Mouse (Mus musculus) liver, adult 2 months (tissue): ENCODE results near the gene Ptgfrn. TPM values are rescaled to one million over a fixed set of nuclear protein-coding genes. Genes with fewer than 3 reads are reported as not detected.

Source experiments
- DNase-seq: peaks from one replicate; pipeline ENCODE4 v3.0.0-alpha.2; 2011; ENCODE audit warnings: low read depth, low spot score; ENCODE audit errors: extremely low read depth
- H3K27ac ChIP-seq: fragments of 200-500 bp; replicated peaks from 2 replicates; pipeline ENCODE4 v1.5.1; 2012; ENCODE audit warnings: low read depth, mild to moderate bottlenecking, control low read depth, inconsistent platforms, low read length; ENCODE audit not compliant: insufficient read depth
- H3K27me3 ChIP-seq: fragments of 200-500 bp; 2 replicates; pipeline ENCODE4 v1.6.1; 2012; ENCODE audit warnings: mild to moderate bottlenecking, moderate library complexity, low read length, inconsistent platforms; ENCODE audit not compliant: control insufficient read depth, insufficient read depth
- H3K36me3 ChIP-seq: fragments of 200-500 bp; 2 replicates; pipeline ENCODE4 v1.6.1; 2012; ENCODE audit warnings: low read length, inconsistent platforms; ENCODE audit not compliant: control insufficient read depth, insufficient read depth
- H3K4me1 ChIP-seq: fragments of 200-500 bp; 2 replicates; pipeline ENCODE4 v1.6.1; 2011; ENCODE audit warnings: low read length; ENCODE audit not compliant: control insufficient read depth, insufficient read depth
- H3K4me3 ChIP-seq: fragments of 200-500 bp; 2 replicates; pipeline ENCODE4 v1.5.1; 2011; ENCODE audit warnings: low read depth, mild to moderate bottlenecking, control low read depth, low read length, moderate library complexity; ENCODE audit not compliant: insufficient read depth
- H3K79me2 ChIP-seq: fragments of 200-500 bp; 2 replicates; pipeline ENCODE4 v1.6.1; 2012; ENCODE audit warnings: inconsistent platforms, mild to moderate bottlenecking, low read length, moderate library complexity; ENCODE audit not compliant: control insufficient read depth, insufficient read depth
- H3K9ac ChIP-seq: fragments of 200-500 bp; 2 replicates; pipeline ENCODE4 v1.6.1; 2012; ENCODE audit warnings: low read depth, mild to moderate bottlenecking, control low read depth, inconsistent platforms, low read length
- CTCF ChIP-seq: fragments of 200-500 bp; IDR thresholded peaks from 2 replicates; pipeline ENCODE4 v1.5.1; 2011; ENCODE audit warnings: low read depth, low read length, control low read depth
- POLR2A ChIP-seq: fragments of 200-500 bp; IDR thresholded peaks from 2 replicates; pipeline ENCODE4 v1.6.1; 2011; ENCODE audit warnings: low read length, control low read depth; ENCODE audit not compliant: insufficient read depth; ENCODE audit errors: extremely low read depth
- WGBS: fragments of 180-500 bp; shearing (Covaris S2); methylation state at CpG from one replicate; pipeline ENCODE4 v1.1.7; 2018; 5-methylcytosine and 5-hydroxymethylcytosine counted together
- polyA plus RNA-seq: library from polyadenylated mRNA; depleted of rRNA; stranded (reverse); fragments of >200 nt; gene quantifications from 2 replicates; pipeline ENCODE4 v1.2.3, GENCODE M21; 2012
- total RNA-seq: library from RNA; depleted of rRNA; stranded (reverse); fragments of >200 nt; gene quantifications from 2 replicates; pipeline ENCODE4 v1.2.3, GENCODE M21; 2014

The Ptgfrn gene
- total and polyA plus RNA-seq, 2 experiments: 0.88 to 1.8 TPM

- DNase-seq: no peak
- no peaks in the 10 kb centered on the region for H3K4me1 ChIP-seq
- 62% methylated on average over 7 of the region's 7 CpGs for WGBS
- no peak overlapping the region for H3K9ac ChIP-seq
- TF ChIP-seq CTCF: no peak
- no peak for TF ChIP-seq POLR2A
- no peaks in the 10 kb centered on the region for H3K79me2 ChIP-seq
- no peaks in the 10 kb centered on the region for H3K27me3 ChIP-seq
- no peak overlapping the region for H3K27ac ChIP-seq
- no peak overlapping the region for H3K4me3 ChIP-seq
- H3K36me3 ChIP-seq: no peaks in the 10 kb centered on the region
Measured at GRCm38 (mm10) chr3:101031456-101032142, 78.5 kb downstream of the Ptgfrn start.

- no peak overlapping the region for H3K27ac ChIP-seq
- no peak for DNase-seq
- WGBS: 92% methylated on average over 1 of the region's 1 CpGs
Measured at GRCm38 (mm10) chr3:101030630-101031029, 79.4 kb downstream of the Ptgfrn start.

GRCm38 (mm10) chr3:101029339-101029738 lies 80.7 kb downstream of the Ptgfrn start, which contains the start of gene Cd101:
TSS of gene Cd101 (minus strand) at chr3:101029556.
- 93% methylated on average over 4 of the region's 4 CpGs for WGBS
- Histone ChIP-seq H3K27me3 (no peaks in the 10 kb centered on the region), H3K9ac (no peak within 1 kb of the TSS), H3K4me3 (no peak within 1 kb of the TSS), H3K36me3 (no peaks in the 10 kb centered on the region), H3K79me2 (no peaks in the 10 kb centered on the region), H3K4me1 (no peaks in the 10 kb centered on the region), H3K27ac (no peak within 1 kb of the TSS)
- TF ChIP-seq CTCF (no peak), POLR2A (no peak)
- DNase-seq: no peak

More at GRCm38 (mm10) chr3:101030630-101031029, 79.4 kb downstream of the Ptgfrn start:
- TF ChIP-seq POLR2A: no peak
- TF ChIP-seq CTCF: no peak
- H3K4me3 ChIP-seq: no peak overlapping the region
- no peaks in the 10 kb centered on the region for H3K79me2 ChIP-seq
- H3K4me1 ChIP-seq: no peaks in the 10 kb centered on the region
- H3K27me3 ChIP-seq: no peaks in the 10 kb centered on the region
- no peak overlapping the region for H3K9ac ChIP-seq
- H3K36me3 ChIP-seq: no peaks in the 10 kb centered on the region

- H3K9ac ChIP-seq: no peak overlapping the region
- no peaks in the 10 kb centered on the region for H3K27me3 ChIP-seq
- no peaks in the 10 kb centered on the region for H3K79me2 ChIP-seq
- TF ChIP-seq CTCF (no peak), POLR2A (no peak)
- DNase-seq: no peak
- no peaks in the 10 kb centered on the region for H3K36me3 ChIP-seq
- WGBS: 59% methylated on average over 1 of the region's 1 CpGs
- H3K27ac ChIP-seq: no peak overlapping the region
- no peaks in the 10 kb centered on the region for H3K4me1 ChIP-seq
- no peak overlapping the region for H3K4me3 ChIP-seq
Measured at GRCm38 (mm10) chr3:101026741-101027140, 83.3 kb downstream of the Ptgfrn start.

- H3K27ac ChIP-seq: no peak overlapping the region
- WGBS: 84% methylated on average over 6 of the region's 6 CpGs
Measured at GRCm38 (mm10) chr3:101022967-101023366, 87.1 kb downstream of the Ptgfrn start.

GRCm38 (mm10) chr3:101021481-101022051 lies 88.5 kb downstream of the Ptgfrn start:
- no peak for DNase-seq
- 76% methylated on average over 8 of the region's 8 CpGs for WGBS
- Histone ChIP-seq H3K27me3 (no peaks in the 10 kb centered on the region), H3K4me3 (no peak overlapping the region), H3K79me2 (no peaks in the 10 kb centered on the region), H3K9ac (no peak overlapping the region), H3K4me1 (no peaks in the 10 kb centered on the region), H3K27ac (no peak overlapping the region), H3K36me3 (no peaks in the 10 kb centered on the region)
- no peak for TF ChIP-seq POLR2A
- TF ChIP-seq CTCF: no peak

More at GRCm38 (mm10) chr3:101022967-101023366, 87.1 kb downstream of the Ptgfrn start:
- Histone ChIP-seq H3K79me2 (no peaks in the 10 kb centered on the region), H3K4me3 (no peak overlapping the region), H3K4me1 (no peaks in the 10 kb centered on the region), H3K9ac (no peak overlapping the region), H3K27me3 (no peaks in the 10 kb centered on the region), H3K36me3 (no peaks in the 10 kb centered on the region)
- no peak for TF ChIP-seq CTCF
- no peak for TF ChIP-seq POLR2A
- no peak for DNase-seq
